Mouse (Mus musculus): ENCODE data around the gene Afdn. TPM values are rescaled to one million over a fixed set of nuclear protein-coding genes. Genes with fewer than 3 reads are reported as not detected.

Gene Afdn
- polyA plus RNA-seq, 1 experiment, result 11.6 TPM

DNA sequence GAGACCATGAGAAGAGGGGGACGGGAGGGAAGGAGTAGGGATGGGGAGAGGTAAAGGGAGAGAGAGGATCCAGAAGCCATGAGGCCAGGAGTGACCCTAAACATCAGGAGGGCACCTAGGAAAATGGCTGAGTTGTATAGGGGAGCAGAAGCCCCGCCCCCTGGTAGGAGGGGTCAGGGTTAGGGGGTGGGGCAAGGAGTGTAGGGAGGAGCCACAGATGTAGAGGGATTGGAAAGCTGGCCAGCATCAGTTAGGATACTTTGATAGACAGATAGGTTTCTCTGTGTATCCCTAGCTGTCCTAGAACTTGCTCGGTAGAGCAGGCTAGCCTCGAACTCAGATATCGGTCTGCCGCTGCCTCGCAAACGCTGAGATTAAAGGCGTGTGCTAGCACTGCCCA, 12.7 kb upstream of the Afdn start:
- no peak for TF ChIP-seq POLR2A (IDR thresholded peaks at IDR 0.05; ENCODE audit: control insufficient read depth, extremely low read depth, insufficient read depth, low read length, poor library complexity)
- H3K27ac ChIP-seq (ENCODE audit: control insufficient read depth, insufficient read depth, low read length), result no peak overlapping the region
- peaks cover 8% of the 10 kb centered on the region for H3K4me1 ChIP-seq (replicated peaks; ENCODE audit: control insufficient read depth, insufficient read depth, low read length)
- no peak for DNase-seq
- no peaks in the 10 kb centered on the region for H3K27me3 ChIP-seq (ENCODE audit: control insufficient read depth, insufficient read depth, low read length)
- no peaks in the 10 kb centered on the region for H3K36me3 ChIP-seq (ENCODE audit: control insufficient read depth, insufficient read depth, low read length)
- 89% methylated on average over 9 of the region's 9 CpGs for WGBS
- H3K4me3 ChIP-seq (ENCODE audit: control insufficient read depth, insufficient read depth, low read length), result no peak overlapping the region

DNA sequence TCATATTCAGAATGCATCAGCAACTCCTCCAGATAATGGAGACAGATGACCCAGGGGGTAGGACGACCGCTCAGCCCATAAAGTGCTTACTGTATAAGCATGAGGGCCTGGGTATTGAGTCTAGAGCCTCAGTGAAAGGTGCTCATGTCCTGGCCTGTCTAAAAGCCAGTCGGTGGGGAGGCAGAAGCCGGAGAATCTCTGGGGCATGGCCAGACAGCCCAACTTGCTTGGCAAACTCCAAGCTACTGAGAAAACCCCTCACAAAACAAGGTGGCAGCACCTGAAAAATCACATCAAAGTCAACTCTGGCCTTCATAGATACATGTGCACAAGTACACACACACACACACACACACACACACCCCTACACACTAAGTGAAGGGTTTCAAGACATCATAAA, 11.3 kb upstream of the Afdn start:
- H3K27me3 ChIP-seq (ENCODE audit: control insufficient read depth, insufficient read depth, low read length), result no peaks in the 10 kb centered on the region
- WGBS, result 93% methylated on average over 4 of the region's 4 CpGs
- H3K4me1 ChIP-seq (replicated peaks; ENCODE audit: control insufficient read depth, insufficient read depth, low read length), result peaks cover 5% of the 10 kb centered on the region
- TF ChIP-seq POLR2A (IDR thresholded peaks at IDR 0.05; ENCODE audit: control insufficient read depth, extremely low read depth, insufficient read depth, low read length, poor library complexity) (no peak), CTCF (IDR thresholded peaks at IDR 0.05; ENCODE audit: borderline replicate concordance, control insufficient read depth, extremely low read depth, insufficient read depth, low read length, poor library complexity) (no peak)
- no peaks in the 10 kb centered on the region for H3K36me3 ChIP-seq (ENCODE audit: control insufficient read depth, insufficient read depth, low read length)
- no peak for DNase-seq
- no peak overlapping the region for H3K4me3 ChIP-seq (ENCODE audit: control insufficient read depth, insufficient read depth, low read length)
- no peak overlapping the region for H3K27ac ChIP-seq (ENCODE audit: control insufficient read depth, insufficient read depth, low read length)

DNA sequence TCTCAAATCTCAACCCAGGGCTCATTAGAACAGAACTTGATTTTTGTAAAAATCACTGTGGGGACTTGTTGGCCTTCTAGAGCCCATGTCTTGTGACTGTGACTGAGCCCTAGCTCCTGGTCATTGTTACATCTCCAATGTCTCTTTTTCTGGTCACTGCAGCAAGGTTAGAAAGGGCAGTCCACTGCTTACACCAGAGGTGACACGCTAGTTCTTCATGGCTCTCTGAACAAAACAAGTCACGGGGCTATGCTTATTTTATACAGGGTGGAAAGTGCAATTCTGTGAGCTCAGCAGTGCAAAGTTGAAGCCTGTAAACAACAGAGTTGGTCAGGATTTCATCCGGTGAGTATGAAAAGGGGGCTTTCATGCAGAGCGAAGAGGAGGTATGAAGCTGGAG, 6.4 kb upstream of the Afdn start:
- Histone ChIP-seq H3K27me3 (ENCODE audit: control insufficient read depth, insufficient read depth, low read length) (no peaks in the 10 kb centered on the region), H3K27ac (ENCODE audit: control insufficient read depth, insufficient read depth, low read length) (no peak overlapping the region), H3K4me1 (replicated peaks; ENCODE audit: control insufficient read depth, insufficient read depth, low read length) (no peaks in the 10 kb centered on the region), H3K36me3 (ENCODE audit: control insufficient read depth, insufficient read depth, low read length) (no peaks in the 10 kb centered on the region), H3K4me3 (ENCODE audit: control insufficient read depth, insufficient read depth, low read length) (no peak overlapping the region)
- DNase-seq, result no peak
- 95% methylated on average over 4 of the region's 4 CpGs for WGBS
- TF ChIP-seq POLR2A (IDR thresholded peaks at IDR 0.05; ENCODE audit: control insufficient read depth, extremely low read depth, insufficient read depth, low read length, poor library complexity) (no peak), CTCF (IDR thresholded peaks at IDR 0.05; ENCODE audit: borderline replicate concordance, control insufficient read depth, extremely low read depth, insufficient read depth, low read length, poor library complexity) (no peak)

DNA sequence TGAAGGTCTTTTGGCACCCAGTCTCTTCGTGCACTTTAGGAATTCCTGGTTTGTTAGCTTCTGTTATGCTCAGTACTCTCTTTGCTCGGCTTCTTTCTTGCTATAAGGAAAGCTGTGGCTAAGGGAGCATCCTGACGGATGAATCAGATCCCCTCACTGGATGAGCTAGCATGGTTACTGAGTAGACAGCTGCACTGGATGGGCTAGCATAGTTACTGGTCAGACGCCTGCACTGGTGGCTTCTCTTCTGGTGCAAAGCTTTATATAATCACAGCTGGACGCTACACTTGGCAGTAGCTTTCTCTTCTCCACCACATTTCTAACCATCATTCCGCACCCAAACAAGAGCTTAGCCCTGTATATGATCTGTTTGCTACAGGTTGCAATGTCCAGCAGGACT, 5.4 kb upstream of the Afdn start:
- DNase-seq, result no peak
- Histone ChIP-seq H3K27ac (ENCODE audit: control insufficient read depth, insufficient read depth, low read length) (no peak overlapping the region), H3K4me3 (ENCODE audit: control insufficient read depth, insufficient read depth, low read length) (no peak overlapping the region), H3K27me3 (ENCODE audit: control insufficient read depth, insufficient read depth, low read length) (peaks cover 3% of the 10 kb centered on the region; the same call in 1 of the 2 replicates), H3K36me3 (ENCODE audit: control insufficient read depth, insufficient read depth, low read length) (no peaks in the 10 kb centered on the region), H3K4me1 (replicated peaks; ENCODE audit: control insufficient read depth, insufficient read depth, low read length) (peaks cover 2% of the 10 kb centered on the region; the same call in 1 of the 2 replicates)
- TF ChIP-seq POLR2A (IDR thresholded peaks at IDR 0.05; ENCODE audit: control insufficient read depth, extremely low read depth, insufficient read depth, low read length, poor library complexity) (no peak), CTCF (IDR thresholded peaks at IDR 0.05; ENCODE audit: borderline replicate concordance, control insufficient read depth, extremely low read depth, insufficient read depth, low read length, poor library complexity) (no peak)
- 92% methylated on average over 6 of the region's 6 CpGs for WGBS

DNA sequence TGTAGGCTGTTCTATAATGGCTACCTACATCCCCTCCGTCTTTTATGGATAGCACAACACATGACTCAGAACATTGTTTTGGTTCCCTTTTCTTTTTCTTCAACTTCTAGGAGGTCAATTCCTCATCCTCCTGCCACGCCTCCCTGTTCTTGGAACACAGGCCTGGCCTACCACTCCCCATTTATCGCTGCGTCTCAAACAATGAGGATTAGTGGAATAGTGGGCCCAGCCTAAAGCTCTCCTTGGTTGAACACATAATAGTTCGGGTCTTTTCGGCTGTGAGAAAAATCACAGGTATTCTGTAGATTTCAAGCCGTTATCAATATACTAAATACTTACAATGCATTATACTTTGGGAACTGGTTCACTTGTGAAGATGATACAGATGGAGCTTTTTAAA, 1.8 kb upstream of the Afdn start:
- Histone ChIP-seq H3K4me1 (replicated peaks; ENCODE audit: control insufficient read depth, insufficient read depth, low read length) (peaks cover 11% of the 10 kb centered on the region; the same call in 1 of the 2 replicates), H3K4me3 (ENCODE audit: control insufficient read depth, insufficient read depth, low read length) (no peak overlapping the region), H3K27ac (ENCODE audit: control insufficient read depth, insufficient read depth, low read length) (no peak overlapping the region), H3K36me3 (ENCODE audit: control insufficient read depth, insufficient read depth, low read length) (no peaks in the 10 kb centered on the region), H3K27me3 (ENCODE audit: control insufficient read depth, insufficient read depth, low read length) (peaks cover 12% of the 10 kb centered on the region)
- WGBS, result 96% methylated on average over 7 of the region's 7 CpGs
- no peak for DNase-seq
- TF ChIP-seq POLR2A (IDR thresholded peaks at IDR 0.05; ENCODE audit: control insufficient read depth, extremely low read depth, insufficient read depth, low read length, poor library complexity) (no peak), CTCF (IDR thresholded peaks at IDR 0.05; ENCODE audit: borderline replicate concordance, control insufficient read depth, extremely low read depth, insufficient read depth, low read length, poor library complexity) (no peak)

DNA sequence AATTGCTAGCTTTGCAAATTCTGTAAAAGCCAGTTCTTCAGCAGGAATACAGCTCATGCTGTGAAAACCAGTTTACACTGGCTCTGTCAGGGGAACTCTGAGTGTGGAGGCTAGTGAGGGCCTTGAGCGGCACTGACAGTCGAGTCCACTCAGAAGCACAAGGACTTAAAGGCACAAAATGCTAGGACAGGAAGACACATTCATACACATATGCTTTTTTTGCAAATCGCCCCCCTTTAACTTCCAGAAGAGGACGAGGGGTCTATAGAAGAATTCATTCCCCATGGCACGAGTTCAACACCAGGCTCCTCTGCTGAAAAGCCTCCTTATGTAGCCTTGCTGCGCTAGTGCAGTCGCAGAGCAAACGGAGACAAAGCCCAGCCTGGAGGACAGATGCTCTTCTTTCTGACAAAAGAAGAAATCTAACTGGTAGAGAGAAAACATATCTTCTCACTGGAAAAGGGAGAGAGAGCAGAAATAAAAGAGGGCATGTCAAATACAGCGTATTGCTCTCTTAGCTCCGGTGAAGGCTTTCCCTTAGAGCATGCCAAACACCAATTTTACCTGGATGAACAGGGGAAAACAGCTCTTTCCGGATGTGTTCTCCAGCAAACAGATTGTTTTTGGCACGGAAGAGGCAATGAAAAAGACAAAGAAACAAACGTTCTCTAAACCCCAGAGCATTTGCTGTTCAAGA, 1.0 kb upstream of the Afdn start:
- Histone ChIP-seq H3K27me3 (ENCODE audit: control insufficient read depth, insufficient read depth, low read length) (peaks cover 12% of the 10 kb centered on the region), H3K4me1 (replicated peaks; ENCODE audit: control insufficient read depth, insufficient read depth, low read length) (peaks cover 11% of the 10 kb centered on the region; the same call in 1 of the 2 replicates), H3K36me3 (ENCODE audit: control insufficient read depth, insufficient read depth, low read length) (no peaks in the 10 kb centered on the region), H3K4me3 (ENCODE audit: control insufficient read depth, insufficient read depth, low read length) (no peak overlapping the region), H3K27ac (ENCODE audit: control insufficient read depth, insufficient read depth, low read length) (no peak overlapping the region)
- WGBS, result 68% methylated on average over 13 of the region's 13 CpGs
- no peak for DNase-seq
- no peak for TF ChIP-seq POLR2A (IDR thresholded peaks at IDR 0.05; ENCODE audit: control insufficient read depth, extremely low read depth, insufficient read depth, low read length, poor library complexity)
- TF ChIP-seq CTCF (IDR thresholded peaks at IDR 0.05; ENCODE audit: borderline replicate concordance, control insufficient read depth, extremely low read depth, insufficient read depth, low read length, poor library complexity), result no peak

All from thymus, adult 2 months (tissue).